Mouse (Mus musculus): ENCODE results near the gene Dhx33. TPM values are rescaled to one million over a fixed set of nuclear protein-coding genes. Genes with fewer than 3 reads are reported as not detected.

Gene Dhx33
- polyA plus RNA-seq (2011; ENCODE audit: insufficient read depth, insufficient read length, low replicate concordance, missing spikeins), result 4.8 and 11.3 TPM in 2 replicates

DNA sequence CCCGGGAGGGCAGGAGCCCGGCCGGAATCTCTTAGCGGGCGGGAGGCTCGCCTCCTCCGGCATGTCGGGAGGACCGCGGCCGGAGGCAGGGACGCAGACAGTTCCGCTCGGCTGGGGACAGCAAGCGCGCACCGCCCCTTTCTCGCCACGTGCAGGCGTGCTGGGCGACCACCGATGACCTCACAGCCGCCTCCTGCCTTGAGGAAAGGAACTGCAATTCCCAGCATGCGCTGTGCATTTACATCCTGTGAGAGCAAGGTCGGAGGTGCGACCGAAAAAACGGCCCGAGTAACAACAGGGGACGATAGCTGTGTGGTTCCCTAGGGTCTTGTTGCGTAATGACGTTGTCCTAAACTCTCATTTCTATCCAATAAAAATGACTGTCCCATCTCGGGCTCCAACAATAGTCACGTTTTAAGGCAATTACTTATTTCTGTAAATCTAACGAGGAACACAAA lies at the start of gene Dhx33:
Dhx33 (minus strand) TSS at position 122 of the 458 bp plus-strand sequence.
- Histone ChIP-seq H3K4me3 (replicated peaks; ENCODE audit: control insufficient read depth, low read depth, low read length) (peak within 1 kb of the TSS; percentile 86), H3K4me1 (ENCODE audit: control insufficient read depth, insufficient read depth, low read length) (peaks cover 1% of the 10 kb centered on the region; the same call in 1 of the 2 replicates), H3K27ac (ENCODE audit: control insufficient read depth, insufficient read depth, low read depth, low read length, poor library complexity) (peak within 1 kb of the TSS; percentile 50)
- under 1% methylated on average over 35 of the region's 35 CpGs for whole genome bisulfite sequencing
- no peak for TF ChIP-seq POLR2A (IDR thresholded peaks at IDR 0.05; ENCODE audit: borderline replicate concordance, control insufficient read depth, low read depth, low read length)
- TF ChIP-seq CTCF (IDR thresholded peaks at IDR 0.05; ENCODE audit: control insufficient read depth, insufficient read depth, low read length), result 0 out of 2 replicates have a peak, but pooled peaks have one; percentile 20

GRCm38 (mm10) chr11:71052554-71052953 lies 48.3 kb upstream of the Dhx33 start:
- TF ChIP-seq CTCF (IDR thresholded peaks at IDR 0.05; ENCODE audit: control insufficient read depth, insufficient read depth, low read length) (no peak), POLR2A (IDR thresholded peaks at IDR 0.05; ENCODE audit: borderline replicate concordance, control insufficient read depth, low read depth, low read length) (no peak)
- WGBS, result 0% methylated on average over 1 of the region's 1 CpGs
- Histone ChIP-seq H3K4me1 (ENCODE audit: control insufficient read depth, insufficient read depth, low read length) (no peaks in the 10 kb centered on the region), H3K27ac (ENCODE audit: control insufficient read depth, insufficient read depth, low read depth, low read length, poor library complexity) (no peak overlapping the region), H3K4me3 (replicated peaks; ENCODE audit: control insufficient read depth, low read depth, low read length) (no peak overlapping the region)

GRCm38 (mm10) chr11:71039526-71040298 lies 35.5 kb upstream of the Dhx33 start:
- 93% methylated on average over 5 of the region's 5 CpGs for WGBS
- Histone ChIP-seq H3K27ac (ENCODE audit: control insufficient read depth, insufficient read depth, low read depth, low read length, poor library complexity) (no peak overlapping the region), H3K4me1 (ENCODE audit: control insufficient read depth, insufficient read depth, low read length) (no peaks in the 10 kb centered on the region), H3K4me3 (replicated peaks; ENCODE audit: control insufficient read depth, low read depth, low read length) (no peak overlapping the region)
- no peak for TF ChIP-seq CTCF (IDR thresholded peaks at IDR 0.05; ENCODE audit: control insufficient read depth, insufficient read depth, low read length)
- TF ChIP-seq POLR2A (IDR thresholded peaks at IDR 0.05; ENCODE audit: borderline replicate concordance, control insufficient read depth, low read depth, low read length), result no peak

- no peak within 1 kb of the TSS for H3K4me3 ChIP-seq (replicated peaks; ENCODE audit: control insufficient read depth, low read depth, low read length)
- WGBS, result under 1% methylated on average over 31 of the region's 31 CpGs
- no peak for TF ChIP-seq POLR2A (IDR thresholded peaks at IDR 0.05; ENCODE audit: borderline replicate concordance, control insufficient read depth, low read depth, low read length)
- TF ChIP-seq CTCF (IDR thresholded peaks at IDR 0.05; ENCODE audit: control insufficient read depth, insufficient read depth, low read length), result no peak
Observed at GRCm38 (mm10) chr11:71033163-71033761, 29.0 kb upstream of the Dhx33 start, which contains the start of gene 6330403K07Rik. Gene 6330403K07Rik (minus strand): TSS chr11:71033513.

GRCm38 (mm10) chr11:71032491-71033162 lies 28.4 kb upstream of the Dhx33 start:
- Histone ChIP-seq H3K27ac (ENCODE audit: control insufficient read depth, insufficient read depth, low read depth, low read length, poor library complexity) (no peak overlapping the region), H3K4me1 (ENCODE audit: control insufficient read depth, insufficient read depth, low read length) (no peaks in the 10 kb centered on the region), H3K4me3 (replicated peaks; ENCODE audit: control insufficient read depth, low read depth, low read length) (no peak overlapping the region)
- TF ChIP-seq POLR2A (IDR thresholded peaks at IDR 0.05; ENCODE audit: borderline replicate concordance, control insufficient read depth, low read depth, low read length) (no peak), CTCF (IDR thresholded peaks at IDR 0.05; ENCODE audit: control insufficient read depth, insufficient read depth, low read length) (no peak)
- WGBS, result 40% methylated on average over 26 of the region's 26 CpGs

More at GRCm38 (mm10) chr11:71033163-71033761, 29.0 kb upstream of the Dhx33 start, which contains the start of gene 6330403K07Rik:
- Histone ChIP-seq H3K4me1 (ENCODE audit: control insufficient read depth, insufficient read depth, low read length) (no peaks in the 10 kb centered on the region), H3K27ac (ENCODE audit: control insufficient read depth, insufficient read depth, low read depth, low read length, poor library complexity) (no peak within 1 kb of the TSS)

DNA sequence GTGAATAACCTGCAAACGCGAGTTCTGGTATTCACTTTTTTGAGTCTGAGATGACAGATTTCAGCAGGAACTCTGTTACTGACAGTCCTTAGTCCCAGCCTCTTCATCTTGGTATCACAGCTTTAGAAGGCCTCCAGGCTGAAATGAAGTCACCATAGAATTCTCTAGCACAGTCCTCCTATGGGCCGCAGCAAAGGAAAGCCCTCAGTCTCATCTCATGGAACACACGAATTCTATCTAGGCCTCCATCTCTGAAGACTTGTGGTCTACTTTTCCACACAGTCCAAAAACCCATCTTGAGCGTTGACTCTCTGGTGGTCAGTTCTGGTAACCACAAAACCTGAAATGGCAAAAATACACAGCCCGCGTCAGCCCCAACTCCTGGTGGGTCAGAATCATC lies 27.8 kb upstream of the Dhx33 start:
- 78% methylated on average over 7 of the region's 7 CpGs for WGBS
- no peak overlapping the region for H3K4me3 ChIP-seq (replicated peaks; ENCODE audit: control insufficient read depth, low read depth, low read length)
- TF ChIP-seq POLR2A (IDR thresholded peaks at IDR 0.05; ENCODE audit: borderline replicate concordance, control insufficient read depth, low read depth, low read length) (no peak), CTCF (IDR thresholded peaks at IDR 0.05; ENCODE audit: control insufficient read depth, insufficient read depth, low read length) (no peak)
- H3K27ac ChIP-seq (ENCODE audit: control insufficient read depth, insufficient read depth, low read depth, low read length, poor library complexity), result no peak overlapping the region
- H3K4me1 ChIP-seq (ENCODE audit: control insufficient read depth, insufficient read depth, low read length), result no peaks in the 10 kb centered on the region

GRCm38 (mm10) chr11:71029403-71030118 lies 25.3 kb upstream of the Dhx33 start:
- TF ChIP-seq CTCF (IDR thresholded peaks at IDR 0.05; ENCODE audit: control insufficient read depth, insufficient read depth, low read length) (no peak), POLR2A (IDR thresholded peaks at IDR 0.05; ENCODE audit: borderline replicate concordance, control insufficient read depth, low read depth, low read length) (no peak)
- H3K27ac ChIP-seq (ENCODE audit: control insufficient read depth, insufficient read depth, low read depth, low read length, poor library complexity), result no peak overlapping the region
- WGBS, result 76% methylated on average over 3 of the region's 3 CpGs
- no peaks in the 10 kb centered on the region for H3K4me1 ChIP-seq (ENCODE audit: control insufficient read depth, insufficient read depth, low read length)
- no peak overlapping the region for H3K4me3 ChIP-seq (replicated peaks; ENCODE audit: control insufficient read depth, low read depth, low read length)

All from bone marrow, adult 2 months (tissue).